Mouse (Mus musculus) spleen, adult 2 months (tissue): ENCODE measurements around the gene Ankrd39.

Experiments
- CTCF ChIP-seq: fragments of 200-500 bp; IDR thresholded peaks from 2 replicates; pipeline ENCODE4 v1.5.1; 2011; ENCODE audit warnings: mild to moderate bottlenecking, inconsistent platforms; ENCODE audit not compliant: insufficient read depth, insufficient read length, insufficient replicate concordance; ENCODE audit errors: extremely low read depth
- POLR2A ChIP-seq: fragments of 200-500 bp; IDR thresholded peaks from 2 replicates; pipeline ENCODE4 v1.6.1; 2011; ENCODE audit warnings: low read depth, low read length, inconsistent platforms

GRCm38 (mm10) chr1:36501261-36501660 is 46.0 kb downstream of the Ankrd39 start:
- peak; percentile 87; the same call in 1 of the 2 replicates for TF ChIP-seq CTCF
- no peak for TF ChIP-seq POLR2A
